Mouse (Mus musculus) hindbrain, embryonic 13.5 days (tissue): ENCODE measurements at regions not wholly inside any gene's neighbourhood (a gene's known extent, or its start where the extent isn't known, plus 50 kb on each side); places are given as distances from the start of the nearest gene placed in this dataset.

Experiments used
- ATAC-seq: fragments of 200-750 bp; cut with Nextera tagmentation; 2 replicates; pipeline ENCODE4 v1.8.0; 2017; ENCODE audit warnings: moderate TSS enrichment; ENCODE audit not compliant: low FRiP score
- H3K27ac ChIP-seq: fragments of 300-500 bp; sonication (generic); 2 replicates; pipeline ENCODE4 v1.5.1; 2015; ENCODE audit warnings: inconsistent platforms, mild to moderate bottlenecking, moderate library complexity
- H3K27me3 ChIP-seq: fragments of 300-500 bp; sonication (generic); 2 replicates; pipeline ENCODE4 v1.6.1; 2015; ENCODE audit warnings: mild to moderate bottlenecking, inconsistent platforms
- H3K36me3 ChIP-seq: fragments of 300-500 bp; sonication (generic); 2 replicates; pipeline ENCODE4 v1.6.1; 2015; ENCODE audit warnings: mild to moderate bottlenecking, inconsistent platforms
- H3K4me1 ChIP-seq: fragments of 300-500 bp; sonication (generic); replicated peaks from 2 replicates; pipeline ENCODE4 v1.6.1; 2015; ENCODE audit warnings: inconsistent platforms
- H3K4me2 ChIP-seq: fragments of 300-500 bp; sonication (generic); 2 replicates; pipeline ENCODE4 v1.6.1; 2015; ENCODE audit warnings: inconsistent platforms, mild to moderate bottlenecking, moderate library complexity
- H3K4me3 ChIP-seq: fragments of 300-500 bp; sonication (generic); 2 replicates; pipeline ENCODE4 v1.5.1; 2015; ENCODE audit warnings: mild to moderate bottlenecking, inconsistent platforms
- H3K9ac ChIP-seq: fragments of 300-500 bp; sonication (generic); 2 replicates; pipeline ENCODE4 v1.6.1; 2015; ENCODE audit warnings: mild to moderate bottlenecking, inconsistent platforms
- H3K9me3 ChIP-seq: fragments of 300-500 bp; sonication (generic); 2 replicates; pipeline ENCODE4 v1.6.1; 2016; ENCODE audit warnings: inconsistent platforms
- WGBS: fragments of 180-500 bp; shearing (Covaris S2); methylation state at CpG from one replicate; pipeline ENCODE4 v1.1.7; 2015; 5-methylcytosine and 5-hydroxymethylcytosine counted together

GRCm38 (mm10) chr19:21033991-21034390, 80.0 kb upstream of the Tmc1 start:
- Histone ChIP-seq H3K36me3 (no peaks in the 10 kb centered on the region), H3K27me3 (no peaks in the 10 kb centered on the region), H3K9ac (no peak overlapping the region), H3K9me3 (no peaks in the 10 kb centered on the region), H3K4me1 (peaks cover 6% of the 10 kb centered on the region; the same call in 1 of the 2 replicates), H3K27ac (no peak overlapping the region), H3K4me3 (no peak overlapping the region), H3K4me2 (no peak overlapping the region)
- 92% methylated on average over 3 of the region's 3 CpGs for WGBS
- no peak for ATAC-seq

- H3K4me1 ChIP-seq, result peaks cover 6% of the 10 kb centered on the region; the same call in 1 of the 2 replicates
- ATAC-seq, result no peak
- H3K27ac ChIP-seq, result no peak overlapping the region
- no peaks in the 10 kb centered on the region for H3K27me3 ChIP-seq
- 85% methylated on average over 2 of the region's 2 CpGs for WGBS
- H3K4me3 ChIP-seq, result no peak overlapping the region
- no peak overlapping the region for H3K9ac ChIP-seq
- H3K4me2 ChIP-seq, result no peak overlapping the region
- no peaks in the 10 kb centered on the region for H3K9me3 ChIP-seq
- H3K36me3 ChIP-seq, result no peaks in the 10 kb centered on the region
Observed at GRCm38 (mm10) chr19:21032558-21032957, 78.6 kb upstream of the Tmc1 start.

- no peak overlapping the region for H3K4me2 ChIP-seq
- H3K9ac ChIP-seq, result no peak overlapping the region
- H3K4me1 ChIP-seq, result peaks cover 3% of the 10 kb centered on the region; the same call in 1 of the 2 replicates
- no peaks in the 10 kb centered on the region for H3K36me3 ChIP-seq
- no peak overlapping the region for H3K27ac ChIP-seq
- ATAC-seq, result no peak
- H3K27me3 ChIP-seq, result no peaks in the 10 kb centered on the region
- 88% methylated on average over 4 of the region's 4 CpGs for WGBS
- no peaks in the 10 kb centered on the region for H3K9me3 ChIP-seq
- no peak overlapping the region for H3K4me3 ChIP-seq
Observed at GRCm38 (mm10) chr19:21031768-21032308, 77.8 kb upstream of the Tmc1 start.

GRCm38 (mm10) chr19:21030971-21031370, 77.0 kb upstream of the Tmc1 start:
- no peak overlapping the region for H3K27ac ChIP-seq
- no peaks in the 10 kb centered on the region for H3K36me3 ChIP-seq
- no peaks in the 10 kb centered on the region for H3K4me1 ChIP-seq
- ATAC-seq, result no peak
- no peak overlapping the region for H3K4me3 ChIP-seq
- H3K4me2 ChIP-seq, result no peak overlapping the region
- H3K27me3 ChIP-seq, result no peaks in the 10 kb centered on the region
- H3K9ac ChIP-seq, result no peak overlapping the region
- whole genome bisulfite sequencing, result 78% methylated on average over 5 of the region's 5 CpGs
- no peaks in the 10 kb centered on the region for H3K9me3 ChIP-seq

- Histone ChIP-seq H3K36me3 (no peaks in the 10 kb centered on the region), H3K9me3 (no peaks in the 10 kb centered on the region), H3K4me2 (no peak overlapping the region), H3K27ac (no peak overlapping the region), H3K27me3 (no peaks in the 10 kb centered on the region), H3K9ac (no peak overlapping the region), H3K4me1 (no peaks in the 10 kb centered on the region), H3K4me3 (no peak overlapping the region)
- ATAC-seq, result no peak
- 92% methylated on average over 3 of the region's 3 CpGs for WGBS
Observed at GRCm38 (mm10) chr19:21028981-21029380, 75.0 kb upstream of the Tmc1 start.

GRCm38 (mm10) chr19:21012391-21012790, 58.4 kb upstream of the Tmc1 start:
- Histone ChIP-seq H3K27me3 (no peaks in the 10 kb centered on the region), H3K27ac (no peak overlapping the region), H3K9me3 (no peaks in the 10 kb centered on the region), H3K4me2 (no peak overlapping the region), H3K36me3 (no peaks in the 10 kb centered on the region), H3K9ac (no peak overlapping the region), H3K4me1 (no peaks in the 10 kb centered on the region), H3K4me3 (no peak overlapping the region)
- WGBS, result 81% methylated on average over 9 of the region's 10 CpGs
- no peak for ATAC-seq

- H3K27me3 ChIP-seq, result no peaks in the 10 kb centered on the region
- H3K9ac ChIP-seq, result no peak overlapping the region
- no peaks in the 10 kb centered on the region for H3K9me3 ChIP-seq
- ATAC-seq, result no peak
- no peak overlapping the region for H3K4me3 ChIP-seq
- H3K36me3 ChIP-seq, result no peaks in the 10 kb centered on the region
- no peak overlapping the region for H3K4me2 ChIP-seq
- H3K27ac ChIP-seq, result no peak overlapping the region
- H3K4me1 ChIP-seq, result no peaks in the 10 kb centered on the region
- WGBS, result 93% methylated on average over 2 of the region's 2 CpGs
Observed at GRCm38 (mm10) chr19:21009607-21010006, 55.6 kb upstream of the Tmc1 start.

GRCm38 (mm10) chr19:21004411-21004810, 50.4 kb upstream of the Tmc1 start:
- ATAC-seq, result no peak
- H3K4me3 ChIP-seq, result no peak overlapping the region
- H3K27ac ChIP-seq, result no peak overlapping the region
- H3K4me1 ChIP-seq, result no peaks in the 10 kb centered on the region
- H3K27me3 ChIP-seq, result no peaks in the 10 kb centered on the region
- H3K36me3 ChIP-seq, result no peaks in the 10 kb centered on the region
- H3K9ac ChIP-seq, result no peak overlapping the region
- WGBS, result 78% methylated on average over 2 of the region's 2 CpGs
- no peak overlapping the region for H3K4me2 ChIP-seq
- H3K9me3 ChIP-seq, result no peaks in the 10 kb centered on the region
